Mouse (Mus musculus): ENCODE data around the gene Cdc40.

Cdc40 gene

GRCm38 (mm10) chr10:40882831-40883643, at the start of gene Cdc40, which contains the start of gene Wasf1:
Cdc40 (minus strand) TSS chr10:40883311.
Wasf1 (plus strand) TSS chr10:40883475.
- DNase-seq (ENCODE audit: low read depth, low spot score): peak; percentile 99

DNA sequence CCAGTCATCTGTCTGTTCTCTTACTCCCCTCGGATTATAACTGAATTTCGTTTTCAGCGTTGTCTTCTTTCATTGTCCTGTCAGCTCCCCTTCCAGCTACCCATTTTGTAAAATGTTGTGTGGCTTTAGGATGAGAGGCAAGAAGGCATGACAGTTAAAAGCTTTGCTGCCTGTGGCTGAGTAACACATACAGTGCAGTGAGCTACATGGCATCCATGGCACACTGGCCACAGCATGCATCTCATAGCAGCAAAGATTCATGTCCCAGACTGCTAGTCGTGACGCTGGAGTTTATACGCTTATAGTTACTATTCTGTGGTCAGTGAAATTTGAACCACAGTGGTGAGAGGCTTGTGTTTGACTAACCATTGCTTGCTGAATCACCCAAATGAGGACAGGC, 36.4 kb upstream of the Cdc40 start:
- no peak for DNase-seq (ENCODE audit: low read depth, low spot score)

DNA sequence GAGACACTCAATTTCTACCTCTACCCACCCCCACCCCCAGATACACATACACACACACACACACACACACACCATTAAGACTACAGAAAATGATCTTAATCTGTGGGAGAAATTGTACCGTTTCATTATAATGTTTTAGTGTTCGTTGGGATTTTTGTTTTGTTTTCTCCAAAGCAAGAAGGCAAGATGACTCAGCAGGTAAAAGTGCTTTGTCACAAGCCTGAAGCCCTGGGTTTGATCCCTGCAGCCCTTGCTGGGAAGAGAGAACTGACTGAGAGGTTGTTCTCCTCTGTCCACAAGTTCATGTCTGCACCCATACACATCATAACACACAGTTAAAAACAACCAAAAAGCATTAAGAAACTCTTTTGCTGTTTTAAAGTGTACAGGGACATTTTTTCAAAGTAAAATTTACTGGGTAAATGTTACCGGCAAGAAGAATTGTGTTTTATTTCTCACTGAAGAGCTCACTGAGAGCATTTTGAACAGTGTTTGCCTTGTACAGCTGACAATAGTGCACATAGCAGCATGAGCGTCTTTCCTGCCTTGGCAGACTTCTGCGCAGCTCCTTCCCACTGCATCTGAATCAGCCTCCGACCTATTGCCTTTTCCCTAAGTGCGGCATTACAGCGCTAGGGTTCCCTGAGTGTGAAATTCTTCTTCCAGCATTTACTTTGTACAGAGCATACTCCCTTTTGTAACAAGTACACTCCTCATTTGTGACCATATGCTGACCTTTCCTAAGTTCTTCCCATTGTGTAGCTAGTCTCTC, 35.7 kb upstream of the Cdc40 start:
- peak; percentile 33 for DNase-seq (ENCODE audit: low read depth, low spot score)

DNA sequence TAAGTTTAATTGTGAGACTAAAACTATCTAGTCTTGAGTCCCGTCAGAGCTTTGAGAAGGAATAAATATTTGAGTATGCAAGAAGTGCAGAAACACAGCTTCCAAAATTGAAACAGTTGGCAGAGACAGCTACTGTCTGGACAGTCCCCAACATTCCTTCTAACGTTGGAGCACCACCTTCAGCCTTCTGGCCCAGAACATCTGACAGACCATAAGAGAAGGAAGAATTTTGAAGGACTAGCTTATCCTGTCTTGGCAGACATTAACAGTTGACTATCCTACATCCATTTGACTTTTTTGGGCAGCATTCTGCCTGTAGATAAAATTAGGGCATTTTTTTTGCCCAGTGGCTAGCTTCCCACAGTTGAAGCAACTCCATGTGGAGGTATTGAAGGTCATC, 32.1 kb upstream of the Cdc40 start:
- DNase-seq (ENCODE audit: low read depth, low spot score): no peak

GRCm38 (mm10) chr10:40910811-40911210, 27.7 kb upstream of the Cdc40 start:
- peak; percentile 69 for DNase-seq (ENCODE audit: low read depth, low spot score)

- DNase-seq (ENCODE audit: low read depth, low spot score): no peak
These were observed 25.5 kb upstream of the Cdc40 start for GRCm38 (mm10) chr10:40908580-40908979.

DNA sequence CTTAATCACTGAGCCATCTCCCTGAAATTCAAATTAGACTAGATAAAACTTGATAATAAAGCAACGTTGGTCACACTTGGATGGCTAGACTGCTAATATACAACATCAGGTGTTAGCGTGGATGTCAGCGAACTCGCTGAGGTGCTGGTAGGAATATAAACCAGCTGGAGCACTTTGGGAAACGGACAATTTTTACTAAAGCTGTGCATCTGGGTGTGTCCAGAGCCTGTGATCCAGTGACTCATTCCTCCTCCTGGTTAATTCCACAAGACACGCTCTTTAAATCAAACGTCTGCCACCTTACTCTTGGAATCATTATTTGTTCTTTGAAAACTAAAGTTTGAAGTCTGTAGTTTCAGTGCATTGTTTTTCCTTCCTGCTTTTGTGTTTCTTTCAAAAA, 23.7 kb upstream of the Cdc40 start:
- DNase-seq (ENCODE audit: low read depth, low spot score): no peak

DNA sequence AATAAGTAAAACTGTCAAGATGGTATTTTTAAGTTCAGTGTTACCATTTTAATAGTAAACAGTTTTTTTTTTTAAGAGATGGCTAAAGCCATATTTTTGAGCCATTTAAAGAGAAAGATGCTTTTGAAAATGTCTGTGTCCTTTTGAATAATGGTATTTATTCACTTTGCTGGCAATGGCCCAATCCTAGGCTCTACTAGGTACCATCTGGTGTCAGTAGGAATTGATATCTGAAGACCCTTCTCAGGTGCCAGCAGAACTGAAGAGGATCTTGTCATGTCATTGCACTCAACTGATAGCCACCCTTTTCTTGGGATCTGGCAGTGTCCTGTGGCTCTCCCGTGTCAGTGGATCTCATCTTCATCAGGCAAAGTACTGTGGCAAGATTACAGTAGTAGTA, 23.0 kb upstream of the Cdc40 start:
- DNase-seq (ENCODE audit: low read depth, low spot score): no peak

DNA sequence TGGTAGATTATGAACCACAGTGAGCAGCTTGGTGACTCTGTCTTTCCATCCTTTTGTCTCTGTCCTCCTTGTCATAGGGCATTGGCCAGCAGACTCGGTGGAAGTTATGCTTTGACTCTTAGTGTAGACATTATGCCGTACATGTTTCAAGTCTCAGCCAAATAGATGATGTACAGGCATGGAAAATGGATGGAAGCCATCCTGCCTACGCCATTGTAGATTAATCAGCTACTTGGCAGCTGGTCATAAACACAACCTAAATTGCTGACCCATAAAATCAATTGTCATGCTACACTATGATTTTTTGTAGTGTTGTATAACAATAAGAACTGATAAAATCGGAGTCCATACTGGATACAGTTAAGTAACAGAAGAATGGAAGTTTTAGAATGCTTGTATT, 18.7 kb upstream of the Cdc40 start:
- DNase-seq (ENCODE audit: low read depth, low spot score): no peak

DNA sequence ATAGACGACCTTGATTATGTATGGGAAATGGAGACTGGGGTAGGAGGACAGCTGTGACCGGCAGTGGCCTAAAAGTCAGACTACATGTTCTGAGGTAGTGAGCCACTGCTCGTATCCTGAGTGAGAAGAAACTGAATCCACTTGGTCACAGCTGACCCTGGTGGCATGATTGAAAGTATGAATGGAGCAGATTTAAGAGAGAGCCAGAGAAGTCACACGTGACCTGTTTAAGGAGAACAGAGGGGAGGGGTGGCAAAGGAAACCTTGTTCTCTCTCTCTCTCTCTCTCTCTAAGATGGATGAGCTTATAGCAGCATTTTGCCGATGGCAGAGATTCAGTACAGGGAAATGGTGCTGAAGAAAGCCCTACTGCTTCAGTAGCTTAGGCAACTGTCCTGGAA, 13.5 kb upstream of the Cdc40 start:
- no peak for DNase-seq (ENCODE audit: low read depth, low spot score)

DNA sequence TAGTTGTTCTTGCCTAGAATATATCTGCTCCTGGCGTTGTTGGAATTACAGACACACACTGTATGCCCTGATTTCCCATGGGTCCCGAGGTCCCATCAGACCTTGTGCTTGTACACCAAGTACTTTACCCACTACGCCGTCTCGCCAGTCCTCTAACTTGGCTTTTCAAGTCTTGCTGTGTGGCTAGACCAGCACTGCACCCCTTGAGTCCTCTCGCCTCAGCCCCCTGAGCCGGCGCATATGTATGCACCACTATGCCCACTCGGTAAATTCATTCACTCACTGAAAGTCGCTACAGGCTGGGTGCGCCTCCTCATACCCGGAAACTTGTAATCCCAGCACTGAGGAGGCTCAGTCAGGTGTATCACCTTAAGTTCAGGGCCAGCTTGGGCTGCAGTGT, 12.7 kb upstream of the Cdc40 start:
- no peak for DNase-seq (ENCODE audit: low read depth, low spot score)

GRCm38 (mm10) chr10:40889146-40889545, 6.0 kb upstream of the Cdc40 start:
- DNase-seq (ENCODE audit: low read depth, low spot score): no peak

GRCm38 (mm10) chr10:40887316-40887715, 4.2 kb upstream of the Cdc40 start:
- no peak for DNase-seq (ENCODE audit: low read depth, low spot score)

DNA sequence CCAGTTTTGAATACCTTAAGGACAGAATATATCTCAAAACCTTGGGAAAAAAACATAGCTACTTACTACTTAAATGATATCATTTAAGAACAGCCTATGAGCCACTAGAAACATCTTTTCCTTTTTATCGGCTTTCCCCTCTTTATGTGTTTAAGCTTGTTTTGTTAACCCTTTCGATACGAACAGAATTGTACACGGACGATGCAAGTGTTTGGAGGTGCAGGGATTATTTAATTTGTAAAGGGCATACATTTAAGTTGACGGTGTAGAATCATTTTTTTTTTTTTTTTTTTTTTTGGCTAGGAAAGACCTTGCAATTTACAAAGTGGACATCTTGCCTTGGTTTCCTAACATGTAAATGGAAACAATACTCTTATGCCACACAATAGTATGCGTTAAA, 2.3 kb upstream of the Cdc40 start:
- DNase-seq (ENCODE audit: low read depth, low spot score): no peak

GRCm38 (mm10) chr10:40884279-40884806, 1.2 kb upstream of the Cdc40 start:
- DNase-seq (ENCODE audit: low read depth, low spot score): peak; percentile 63

GRCm38 (mm10) chr10:40883644-40884278, 650 bp upstream of the Cdc40 start:
- DNase-seq (ENCODE audit: low read depth, low spot score): peak; percentile 56

DNA sequence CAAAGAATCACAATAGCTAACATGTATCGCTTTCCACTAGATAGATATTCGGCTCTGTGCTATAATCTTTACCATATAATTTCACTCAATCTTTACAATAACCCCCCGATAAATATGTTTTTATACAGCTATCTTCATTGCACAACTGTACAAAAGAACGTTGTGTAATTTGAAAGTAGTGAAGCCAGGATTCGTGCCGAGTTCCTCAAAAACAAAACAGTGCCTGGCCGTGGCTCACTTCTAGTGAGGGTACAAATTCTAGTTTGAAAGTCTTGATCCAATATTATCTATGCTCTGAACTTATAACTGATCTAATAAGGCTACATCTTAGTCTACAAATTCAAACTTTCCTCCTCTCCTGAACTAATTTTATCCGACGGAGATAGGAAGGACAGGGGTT, 778 bp downstream of the Cdc40 start:
- no peak for DNase-seq (ENCODE audit: low read depth, low spot score)

DNA sequence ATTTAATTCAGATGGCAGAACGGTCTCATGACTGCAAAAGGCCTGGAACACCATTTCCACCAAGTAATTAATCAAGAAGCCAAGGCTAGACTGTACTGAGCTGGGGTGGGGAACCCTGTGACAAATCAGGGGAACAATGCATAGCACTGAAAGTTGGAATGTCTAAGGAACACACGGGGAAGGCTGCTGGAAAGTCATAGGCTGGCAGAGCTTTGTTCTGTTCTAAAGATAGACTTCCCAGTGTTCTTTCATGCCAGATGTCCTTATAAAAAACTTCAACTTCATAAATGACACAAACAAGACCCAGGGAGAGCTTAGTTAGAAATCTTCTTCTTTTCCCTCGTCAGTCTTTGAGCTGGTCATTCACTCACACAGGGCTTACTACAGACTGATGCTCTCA, 1.9 kb downstream of the Cdc40 start:
- no peak for DNase-seq (ENCODE audit: low read depth, low spot score)

DNA sequence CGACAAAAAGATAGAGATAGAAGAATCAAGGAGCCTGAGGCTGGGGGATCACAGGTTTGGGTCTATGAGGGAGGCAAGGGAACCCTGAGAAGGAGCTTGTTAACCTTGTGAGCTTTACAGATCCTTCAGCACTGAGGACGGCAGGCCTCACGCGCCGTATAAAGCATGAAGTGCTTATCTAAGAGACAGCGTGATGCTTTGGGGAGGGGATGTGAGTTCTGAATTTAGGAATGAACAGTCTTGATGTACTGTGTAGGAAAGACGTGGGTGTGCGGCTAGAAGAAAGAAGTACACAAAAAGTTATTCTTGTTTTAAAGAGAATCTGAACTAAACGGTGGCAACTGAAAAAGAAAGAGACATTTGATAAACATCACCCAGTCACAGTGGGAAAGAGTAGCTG, 3.1 kb downstream of the Cdc40 start:
- no peak for DNase-seq (ENCODE audit: low read depth, low spot score)

- DNase-seq (ENCODE audit: low read depth, low spot score): no peak
These were observed 4.9 kb downstream of the Cdc40 start for GRCm38 (mm10) chr10:40878246-40878645.

DNA sequence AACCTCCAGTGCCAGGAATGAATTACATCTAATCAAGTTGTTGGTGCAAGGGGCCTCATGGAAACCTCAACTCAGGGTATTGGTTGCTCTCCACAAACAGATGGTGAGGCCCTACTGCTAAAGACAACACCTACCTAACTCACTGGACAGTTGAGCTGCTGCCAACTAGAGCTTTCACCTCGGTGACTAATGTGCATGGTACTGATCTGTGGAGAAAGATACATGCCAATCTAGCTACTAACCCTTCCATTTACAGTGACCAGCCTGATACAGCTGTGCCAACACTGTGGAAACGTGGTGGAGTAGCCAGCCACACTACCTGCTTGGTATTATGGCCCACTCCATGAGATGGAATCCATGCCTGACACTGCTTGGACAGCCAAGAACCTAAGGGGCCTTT, 11.1 kb downstream of the Cdc40 start:
- no peak for DNase-seq (ENCODE audit: low read depth, low spot score)

DNA sequence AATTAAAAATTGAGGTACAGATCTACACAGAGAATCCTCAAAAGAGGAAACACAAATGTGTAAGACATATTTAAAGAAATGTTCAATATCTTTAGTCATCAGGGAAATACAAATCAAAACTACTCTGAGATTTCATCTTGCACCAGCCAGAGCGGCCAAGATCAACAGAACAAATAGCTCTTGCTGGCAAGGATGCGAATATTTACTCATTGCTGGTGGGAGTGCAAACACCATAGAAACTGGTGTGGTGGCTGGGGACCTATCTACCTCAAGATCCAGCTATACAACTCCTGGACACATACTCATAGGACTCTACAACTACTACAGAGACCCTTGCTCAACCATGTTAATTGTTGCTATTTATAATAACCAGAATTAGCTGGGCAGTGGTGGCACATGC, 11.8 kb downstream of the Cdc40 start:
- DNase-seq (ENCODE audit: low read depth, low spot score): no peak
